Mouse (Mus musculus): ENCODE measurements at regions not wholly inside any gene's neighbourhood (a gene's known extent, or its start where the extent isn't known, plus 50 kb on each side); places are given as distances from the start of the nearest gene placed in this dataset.
"Not testable (repeated sequence)": the region's sequence is repeated elsewhere in the genome, so short reads cannot be mapped to it uniquely, and the experiment has no call there.

DNA sequence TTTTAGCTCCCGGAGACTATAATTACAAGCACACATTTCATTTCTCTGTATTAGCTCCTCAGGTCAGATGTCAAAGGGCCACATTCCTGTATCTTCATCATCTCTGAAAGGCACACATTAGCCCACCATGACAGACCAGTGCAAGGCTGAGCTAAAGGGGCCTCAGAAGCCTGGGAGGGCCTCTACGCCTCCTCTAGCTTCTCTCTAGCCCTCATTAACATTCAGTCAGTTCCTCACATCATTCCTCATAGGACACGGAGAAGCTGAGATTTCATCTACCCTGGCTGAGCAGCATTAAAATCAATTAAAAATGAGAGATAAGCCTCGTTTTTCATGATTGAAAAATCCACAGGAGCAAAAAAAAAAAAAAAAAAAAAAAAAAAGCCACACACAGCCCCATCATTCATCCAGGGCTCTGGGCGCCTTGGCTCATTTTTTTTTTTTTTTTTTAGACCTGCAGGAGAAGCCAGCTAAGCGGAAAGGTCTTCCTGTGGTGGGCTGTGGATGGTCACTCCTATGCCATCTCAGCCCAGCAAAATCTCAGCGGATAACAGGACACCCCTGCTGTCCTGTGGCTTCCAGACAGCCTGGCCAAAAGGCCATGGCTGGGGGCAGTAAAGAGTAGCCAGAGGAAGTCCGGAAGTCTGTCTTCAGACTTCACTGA, 82.5 kb downstream of the Rhob start:
- no peak for ATAC-seq (replicated peaks; ENCODE audit: low FRiP score, low TSS enrichment, poor library complexity, severe bottlenecking)

DNA sequence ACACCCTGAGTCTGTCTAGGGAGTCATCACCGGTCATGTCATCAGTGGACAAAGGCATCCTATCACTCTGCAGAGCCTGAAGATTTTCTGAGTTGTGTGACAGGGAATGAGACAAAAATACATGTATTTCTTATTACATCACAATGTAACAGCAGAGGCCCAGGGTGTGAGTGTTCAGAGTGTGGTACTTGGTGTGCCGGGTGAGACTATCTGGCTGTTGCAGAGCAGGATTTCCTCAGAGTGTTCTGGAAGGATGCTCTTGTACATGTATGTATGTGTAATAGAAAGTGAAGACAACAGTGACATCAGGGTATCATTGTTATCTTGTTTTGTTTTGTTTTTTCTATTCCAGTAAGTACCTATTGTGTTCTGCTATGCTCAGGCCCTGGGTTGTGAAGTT, 87.7 kb downstream of the Rhob start:
- no peak for ATAC-seq (replicated peaks; ENCODE audit: low FRiP score, low TSS enrichment, poor library complexity, severe bottlenecking)

DNA sequence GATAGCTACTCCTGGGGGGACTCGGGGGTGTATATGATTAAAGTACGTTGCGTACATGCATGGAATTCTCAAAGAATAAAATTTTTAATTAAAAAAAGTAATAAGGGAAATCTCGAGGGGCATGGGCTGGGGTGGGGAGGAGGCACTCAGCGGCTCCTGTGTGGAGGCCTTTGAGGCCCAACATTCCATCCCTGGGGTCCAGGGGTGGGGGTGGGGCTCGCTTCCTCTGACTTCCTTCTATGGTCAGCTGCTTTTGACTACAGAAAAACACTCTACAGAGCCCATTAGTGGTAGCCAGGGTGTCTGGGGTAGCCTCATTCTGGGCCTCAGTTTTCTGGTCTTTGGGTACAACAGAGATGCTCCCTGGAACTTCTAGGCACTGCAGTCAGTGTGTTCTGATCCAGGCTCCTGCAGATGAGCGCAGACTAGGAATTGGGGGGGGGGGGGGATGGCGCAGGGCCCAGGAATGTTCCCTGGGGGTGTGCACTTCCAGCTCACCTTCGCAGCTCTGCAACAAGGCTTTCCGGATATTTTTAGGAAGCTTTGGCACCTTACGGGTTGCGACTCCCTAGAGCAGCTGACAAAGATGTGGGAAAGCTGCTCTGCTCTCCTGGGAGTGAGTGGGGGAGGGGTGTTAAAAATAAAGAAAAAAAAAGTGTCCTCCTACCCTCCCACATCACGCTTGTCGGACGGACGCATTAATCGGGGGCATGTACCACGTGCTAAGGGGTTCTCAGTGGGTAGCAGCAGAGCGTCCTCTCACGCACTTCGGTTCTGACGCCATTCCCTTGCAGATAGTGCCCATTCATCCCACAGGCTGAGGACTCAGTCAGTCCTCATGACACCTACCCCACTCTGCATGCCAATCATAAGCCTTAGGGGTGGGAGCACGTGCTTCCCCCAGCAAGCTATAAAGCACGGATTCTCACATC, 89.1 kb downstream of the Rhob start:
- ATAC-seq (replicated peaks; ENCODE audit: low FRiP score, low TSS enrichment, poor library complexity, severe bottlenecking) = no peak

DNA sequence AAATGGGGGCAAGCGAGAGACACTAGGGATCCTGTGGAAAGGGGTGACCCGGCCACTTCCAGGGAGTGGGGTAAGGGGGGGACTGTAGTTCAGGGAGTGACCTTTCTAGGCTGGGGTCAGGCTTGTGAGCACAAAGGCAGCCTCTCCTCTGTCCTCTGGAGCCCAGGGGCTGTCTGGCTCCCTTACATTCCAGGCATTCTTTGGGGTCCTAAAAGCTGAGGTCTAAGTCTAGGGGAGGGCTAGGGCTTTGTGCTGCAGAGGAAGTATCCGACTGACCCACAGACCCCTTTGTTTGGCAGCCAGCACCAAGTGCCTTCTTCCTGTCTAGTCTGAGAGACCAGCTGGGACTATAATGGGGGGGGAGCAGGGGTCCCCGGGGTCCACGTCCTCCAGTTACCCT, 88.9 kb downstream of the Hs1bp3 start:
- no peak for ATAC-seq (replicated peaks; ENCODE audit: low FRiP score, low TSS enrichment, poor library complexity, severe bottlenecking)

DNA sequence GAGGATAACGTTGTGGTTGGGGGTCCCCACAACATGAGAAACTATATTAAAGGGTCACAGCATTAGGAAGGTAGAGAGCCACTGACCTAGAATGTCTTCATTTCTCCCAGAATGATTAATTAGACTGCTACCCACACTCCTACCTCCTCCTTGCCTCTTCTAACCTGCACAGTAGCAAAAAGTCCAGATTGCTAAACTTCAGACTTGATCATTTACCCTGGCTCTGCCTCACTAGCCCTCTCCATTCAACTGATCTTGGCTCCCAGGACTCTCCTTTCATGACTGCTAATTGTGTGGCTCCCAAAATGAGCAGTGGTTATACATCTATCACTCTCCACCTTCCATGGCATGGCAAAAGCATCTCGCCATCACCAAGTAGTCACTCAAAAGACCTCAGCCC, 88.1 kb downstream of the Hs1bp3 start:
- no peak for ATAC-seq (replicated peaks; ENCODE audit: low FRiP score, low TSS enrichment, poor library complexity, severe bottlenecking)

DNA sequence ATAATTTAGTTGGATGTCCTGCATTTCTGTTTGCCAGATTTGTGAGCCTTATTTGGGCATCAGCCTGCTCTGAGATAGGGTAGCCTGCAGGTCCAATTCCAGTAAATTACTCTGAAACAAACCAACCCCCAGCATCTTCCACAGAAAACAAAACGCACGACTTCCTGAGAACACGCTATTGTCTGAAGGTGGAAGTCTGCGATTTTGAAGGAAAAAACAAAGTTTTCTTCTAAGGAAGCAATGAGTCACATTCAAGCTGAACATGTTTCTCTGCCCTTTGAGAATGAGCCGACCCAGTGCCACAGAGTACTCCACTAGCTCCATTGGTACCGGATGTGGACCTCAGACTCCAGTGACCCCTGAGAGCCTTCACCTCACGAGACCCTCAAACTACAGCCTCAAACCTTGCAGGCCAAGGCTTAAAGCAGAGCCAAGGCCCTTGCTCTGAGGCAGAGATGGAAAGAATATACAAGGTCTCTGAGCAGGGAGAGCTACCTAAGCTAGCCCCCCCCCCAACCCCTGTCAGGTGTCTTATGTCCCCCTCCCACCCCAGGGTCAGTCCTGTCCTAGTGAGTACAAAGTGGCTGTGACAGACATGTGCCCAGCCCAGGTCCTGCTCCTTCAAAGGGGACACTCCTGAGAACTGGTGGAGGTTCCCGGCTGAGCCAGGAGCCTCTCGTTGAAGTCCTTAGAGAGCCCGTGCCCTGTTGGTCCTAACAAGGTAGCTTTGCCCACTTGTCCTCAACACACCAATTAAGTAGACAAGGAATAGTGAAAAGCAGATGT, 87.3 kb downstream of the Hs1bp3 start:
- ATAC-seq (replicated peaks; ENCODE audit: low FRiP score, low TSS enrichment, poor library complexity, severe bottlenecking) = no peak

DNA sequence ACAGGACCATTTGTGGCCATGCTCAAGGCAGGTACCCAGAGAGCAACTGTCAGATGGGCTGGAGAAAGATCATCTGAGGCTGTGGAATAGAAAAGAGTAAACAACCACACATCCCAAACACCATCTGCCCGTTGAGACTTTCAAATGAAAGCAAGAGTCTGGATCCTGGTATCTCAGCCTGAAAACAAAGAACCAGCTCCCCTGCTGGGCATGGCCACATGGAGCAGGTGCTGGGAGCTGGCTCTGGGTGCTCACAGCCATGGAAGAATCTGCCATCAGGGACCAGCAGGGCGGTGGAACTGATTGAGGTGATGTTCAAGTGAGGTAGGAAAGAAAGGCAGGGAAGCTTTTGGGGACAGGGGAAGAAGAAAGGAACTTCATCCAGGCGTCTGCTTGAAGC, 85.6 kb downstream of the Hs1bp3 start:
- no peak for ATAC-seq (replicated peaks; ENCODE audit: low FRiP score, low TSS enrichment, poor library complexity, severe bottlenecking)

DNA sequence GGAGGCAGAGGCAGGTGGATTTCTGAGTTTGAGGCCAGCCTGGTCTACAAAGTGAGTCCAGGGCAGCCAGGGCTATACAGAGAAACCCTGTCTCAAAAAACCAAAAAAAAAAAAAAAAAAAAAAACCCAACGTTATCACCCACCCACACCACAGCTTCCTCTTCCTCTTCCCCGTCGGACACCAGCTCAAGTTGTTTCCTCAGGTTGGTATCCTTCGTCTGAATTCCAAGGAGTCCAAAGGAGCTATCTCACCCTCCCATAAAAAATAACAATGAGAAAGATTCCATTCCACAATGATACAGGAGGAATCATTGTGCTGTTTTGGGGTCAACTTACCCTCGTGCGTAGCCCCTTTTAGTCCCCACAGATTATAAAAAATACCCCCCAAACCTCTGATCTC, 83.2 kb downstream of the Hs1bp3 start:
- not testable (repeated sequence) for ATAC-seq (replicated peaks; ENCODE audit: low FRiP score, low TSS enrichment, poor library complexity, severe bottlenecking)

DNA sequence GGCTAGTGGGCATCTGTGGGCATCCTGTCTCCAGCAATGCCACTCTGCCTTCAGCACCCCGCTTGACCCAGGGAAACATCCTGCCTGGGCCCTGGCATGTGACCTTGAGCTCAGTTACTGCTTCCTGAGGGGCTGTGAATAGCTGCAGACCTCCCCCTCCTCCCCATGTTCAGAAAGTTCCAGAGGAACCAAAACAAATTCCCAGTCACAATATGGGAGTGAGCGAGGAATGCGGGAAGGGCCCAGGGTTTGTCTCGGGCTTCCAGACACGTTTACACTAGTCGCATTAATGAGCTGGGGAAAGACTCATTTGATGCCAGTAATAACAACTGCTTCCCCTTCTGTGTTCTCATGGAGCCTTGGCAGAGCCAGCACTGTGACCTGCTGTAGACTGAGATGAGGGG, 81.7 kb downstream of the Hs1bp3 start:
- no peak for ATAC-seq (replicated peaks; ENCODE audit: low FRiP score, low TSS enrichment, poor library complexity, severe bottlenecking)

DNA sequence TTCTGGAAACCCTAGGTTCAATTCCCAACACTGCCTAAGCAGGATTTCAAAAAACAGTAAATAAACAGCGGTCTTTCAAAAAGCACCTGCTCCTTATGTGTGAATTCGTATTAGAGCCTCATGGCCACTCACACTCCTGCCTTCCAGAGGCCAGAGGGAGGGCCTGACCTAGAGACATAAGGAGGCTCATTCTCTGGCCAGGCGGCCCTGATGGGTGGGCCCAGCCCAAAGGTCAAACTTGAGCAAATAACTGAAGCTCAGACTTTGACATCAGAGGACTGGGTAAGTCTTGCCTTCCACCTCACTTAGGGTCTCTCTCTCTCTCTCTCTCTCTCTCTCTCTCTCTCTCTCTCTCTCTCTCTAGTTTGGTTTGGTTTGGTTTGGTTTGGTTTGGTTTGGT, 80.7 kb downstream of the Hs1bp3 start:
- ATAC-seq (replicated peaks; ENCODE audit: low FRiP score, low TSS enrichment, poor library complexity, severe bottlenecking) = no peak
